Mouse (Mus musculus): ENCODE measurements around the gene Itpa. TPM values are rescaled to one million over a fixed set of nuclear protein-coding genes. Genes with fewer than 3 reads are reported as not detected.

Itpa gene
- total RNA-seq, 4 experiments from 2014 or later, result 29.4 to 34.9 (median 33.1) TPM

DNA sequence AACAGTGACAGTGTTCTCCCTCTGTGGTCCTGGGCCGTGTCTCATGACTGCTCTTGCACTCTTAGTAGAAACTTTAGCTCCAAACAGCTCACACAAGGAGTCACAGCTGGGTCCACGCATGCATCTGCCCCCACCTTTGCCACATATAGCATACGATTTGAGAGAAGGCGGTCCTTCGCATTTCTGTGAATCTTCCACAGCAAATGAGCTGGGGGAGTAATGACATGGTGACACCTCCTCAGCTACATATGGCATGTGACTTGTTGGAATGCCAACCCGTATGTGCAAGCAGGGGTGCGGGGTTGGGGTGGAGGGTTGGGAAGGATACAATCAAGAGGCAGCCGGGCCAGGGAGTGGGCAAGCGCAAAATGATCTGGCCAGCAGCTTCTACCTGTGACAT, 10.9 kb upstream of the Itpa start:
- DNase-seq, result no peak

DNA sequence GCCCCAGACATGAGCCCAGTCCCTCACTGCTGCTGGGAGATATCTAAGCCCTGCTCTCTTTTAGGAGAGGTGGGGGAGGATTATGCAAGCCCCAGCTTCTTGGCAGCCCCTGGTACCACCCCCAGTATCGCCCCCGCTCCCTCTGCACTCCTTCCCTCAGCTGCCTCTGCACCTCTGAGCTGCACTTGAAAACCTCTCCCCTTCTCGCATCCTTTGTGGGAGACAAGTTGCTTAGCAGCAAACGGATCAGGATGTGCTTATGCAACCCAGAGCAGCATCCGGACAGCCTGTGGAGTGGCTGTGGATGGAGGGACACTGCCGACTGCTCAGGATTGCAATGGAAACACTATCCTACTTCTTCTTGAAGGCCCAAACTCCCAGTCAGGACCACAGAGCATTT, 9.9 kb upstream of the Itpa start:
- DNase-seq, result no peak

DNA sequence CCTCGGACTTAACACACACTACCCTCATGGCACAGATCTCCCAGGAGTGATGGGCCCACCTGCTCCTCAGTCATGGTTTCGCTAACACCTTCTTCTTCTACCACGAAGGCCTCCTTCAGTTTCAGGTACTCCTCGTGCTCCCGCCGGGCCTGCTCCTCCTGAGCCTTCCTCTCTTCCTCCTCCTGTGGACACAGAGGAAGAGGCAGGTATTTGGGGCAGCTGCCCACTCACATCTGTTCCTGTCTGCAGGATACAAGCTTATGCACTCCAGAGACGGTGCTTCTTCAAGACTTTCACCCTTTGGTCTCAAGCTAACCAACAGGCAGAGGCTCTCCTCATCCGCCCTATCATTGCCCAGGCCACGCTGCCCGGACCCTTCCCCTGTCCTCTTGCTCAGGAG, 8.9 kb upstream of the Itpa start:
- DNase-seq, result no peak

DNA sequence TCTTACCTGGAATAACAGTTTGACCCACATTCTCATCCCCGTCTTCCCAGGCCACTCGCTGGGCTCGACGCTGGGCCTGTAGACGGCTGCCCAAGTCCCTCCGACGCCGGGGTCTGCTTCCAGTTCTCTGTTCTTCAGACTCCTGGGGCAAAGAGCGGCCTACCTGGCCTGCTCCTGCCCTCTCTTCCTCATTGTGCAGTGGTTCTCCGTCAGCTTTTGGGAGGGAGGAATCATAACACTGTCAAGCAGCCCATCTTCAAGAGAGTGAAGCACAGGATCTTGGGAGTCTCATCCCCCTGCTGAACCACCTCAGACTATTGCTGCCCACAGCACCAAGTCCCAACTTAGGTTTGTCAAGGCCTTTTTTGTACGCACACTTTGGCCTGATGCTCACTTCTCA, 4.1 kb upstream of the Itpa start:
- DNase-seq, result no peak

DNA sequence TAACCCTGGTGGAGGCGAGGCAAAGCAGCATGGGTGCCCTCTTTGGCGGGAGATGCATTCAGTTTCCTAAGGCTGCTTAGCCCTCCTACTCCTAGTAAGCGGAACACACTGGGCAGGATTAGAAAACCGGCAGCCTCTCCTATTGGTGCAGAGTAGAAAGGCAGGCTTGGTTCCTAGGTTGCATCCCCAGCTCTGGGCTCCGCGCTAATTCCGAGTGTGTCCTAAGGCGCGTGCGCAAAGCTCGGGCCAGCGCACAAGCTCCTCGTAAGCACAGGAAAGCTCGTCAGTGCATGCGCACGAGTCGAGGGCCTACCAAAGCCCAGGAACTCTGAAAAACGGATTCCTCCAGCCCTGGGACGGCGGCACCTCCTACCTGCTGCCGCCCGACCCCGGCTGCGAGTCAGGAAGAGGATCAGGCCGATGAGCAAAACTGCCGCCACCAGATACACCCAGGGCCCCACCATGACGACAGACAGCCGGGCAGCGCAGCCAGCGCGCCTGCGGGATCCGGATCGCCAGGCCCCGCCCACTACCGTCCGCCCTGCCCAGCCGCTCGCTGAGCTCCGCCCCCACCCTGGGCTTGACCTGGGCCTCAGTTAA, 3.2 kb upstream of the Itpa start, which contains the start of gene Ddrgk1:
Ddrgk1 (minus strand) TSS at position 558 of the 600 bp plus-strand sequence.
- DNase-seq, result peak; percentile 89

DNA sequence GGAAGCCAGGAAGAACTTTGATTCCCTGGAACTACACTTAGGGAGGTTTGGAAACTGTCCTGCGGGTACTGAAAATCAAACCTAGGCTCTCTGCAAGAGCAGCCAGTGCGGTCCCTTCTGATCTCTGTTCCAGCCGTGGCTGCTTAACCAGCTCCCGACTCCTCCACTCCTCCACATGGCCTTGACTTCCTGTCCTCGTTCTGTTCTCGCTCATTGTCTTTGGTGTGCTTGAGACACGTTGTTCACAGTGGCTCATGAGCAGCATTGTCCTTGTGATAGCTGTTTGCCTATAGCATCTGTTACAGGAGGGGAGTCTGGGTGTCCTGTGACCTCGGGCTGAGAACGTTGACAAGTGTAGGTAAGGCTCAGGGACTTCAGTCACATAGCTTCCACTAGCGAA, 9.8 kb downstream of the Itpa start:
- DNase-seq, result peak; percentile 31

DNA sequence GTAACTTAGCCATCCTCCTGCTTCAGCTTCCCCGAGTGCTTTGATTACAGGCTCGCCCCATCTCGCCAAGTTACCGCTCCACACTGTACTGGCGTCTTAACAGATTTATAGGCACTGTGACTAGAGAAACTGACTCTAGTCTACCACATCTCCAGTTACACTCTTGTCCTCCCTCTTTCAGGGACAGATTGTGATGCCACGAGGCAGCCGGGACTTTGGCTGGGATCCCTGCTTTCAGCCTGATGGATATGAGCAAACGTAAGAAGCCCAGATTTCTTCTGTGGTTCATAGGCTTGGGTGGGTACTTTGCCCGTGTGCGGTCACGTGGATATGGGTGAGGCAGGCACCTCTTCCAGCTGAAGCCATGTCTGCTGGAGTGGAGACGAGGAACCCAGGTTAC, 11.7 kb downstream of the Itpa start:
- no peak for DNase-seq

DNA sequence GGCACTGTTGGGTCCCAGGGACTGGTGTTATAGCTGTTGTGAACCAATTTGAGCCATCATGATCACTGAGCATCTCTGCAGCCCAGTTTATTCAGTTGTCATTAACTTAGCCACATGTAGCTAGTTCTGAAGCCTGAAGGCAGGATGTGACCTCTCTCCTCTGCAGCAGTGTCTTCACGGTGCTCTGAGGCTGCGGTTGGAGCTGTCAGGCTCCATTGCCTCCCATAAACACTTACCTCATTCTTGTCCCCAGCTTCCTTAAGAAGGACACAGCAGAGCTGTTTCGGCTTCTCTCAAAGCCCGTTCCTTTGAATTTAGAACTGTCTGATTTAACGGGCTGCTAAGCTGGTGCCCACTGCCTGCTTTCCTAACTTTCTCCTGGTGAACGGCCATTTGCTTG, 12.5 kb downstream of the Itpa start:
- DNase-seq, result no peak

DNA sequence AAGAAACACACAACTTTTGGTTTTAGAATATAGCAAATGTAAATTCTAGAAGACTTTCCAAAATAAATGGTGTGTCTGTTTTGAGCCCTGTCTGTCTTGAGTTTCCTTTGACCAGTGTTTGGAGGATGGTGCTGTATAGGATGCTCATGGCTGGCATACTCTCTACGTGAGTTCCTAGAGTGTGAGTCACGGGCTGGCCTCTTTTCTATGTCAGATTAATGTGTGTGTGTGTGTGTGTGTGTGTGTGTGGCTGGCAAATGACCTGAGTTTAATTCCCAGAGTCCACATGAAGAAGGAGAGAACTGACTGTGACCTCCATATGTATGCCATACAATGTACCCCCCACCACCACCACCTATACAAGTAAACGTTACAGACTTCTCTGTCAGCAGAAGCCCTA, 14.1 kb downstream of the Itpa start:
- DNase-seq, result no peak

DNA sequence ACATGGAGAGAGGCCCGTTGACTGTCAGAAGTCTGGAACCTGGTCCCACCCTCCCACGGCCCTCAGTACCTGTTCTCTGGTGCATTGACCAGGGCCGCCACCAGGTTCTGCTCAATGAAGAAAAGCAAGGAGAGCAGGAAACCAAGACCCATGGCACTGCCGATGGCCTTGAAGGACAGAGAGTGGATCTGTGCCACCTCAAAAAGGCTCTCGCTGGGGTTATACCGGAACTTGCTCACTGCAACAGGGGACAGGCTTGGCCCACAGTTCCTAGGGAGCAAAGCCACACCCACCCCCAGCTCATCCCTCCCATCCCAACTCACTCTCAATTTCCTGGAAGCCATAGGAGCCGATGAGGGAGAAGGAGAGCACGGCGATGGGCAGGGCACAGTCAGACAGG, 18.0 kb downstream of the Itpa start:
- DNase-seq, result no peak

DNA sequence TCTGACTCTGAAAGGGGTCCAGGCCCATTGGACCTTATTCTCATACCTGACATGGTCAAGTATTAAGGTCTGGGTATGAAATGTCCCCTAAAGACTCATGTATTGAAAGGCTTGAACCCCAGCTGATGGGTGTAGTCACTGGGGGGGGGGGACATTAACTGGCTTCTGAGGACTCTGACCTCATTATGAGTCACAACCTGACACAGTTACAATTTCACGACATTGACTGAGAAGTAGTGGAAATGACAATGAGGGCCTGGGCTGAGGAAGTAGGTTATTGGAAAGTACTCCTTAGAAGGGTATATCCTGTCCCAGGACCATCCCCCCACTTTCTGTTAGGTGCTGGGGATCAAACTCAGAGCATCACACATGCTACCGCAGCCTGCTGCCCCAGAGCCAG, 21.6 kb downstream of the Itpa start:
- DNase-seq, result no peak

DNA sequence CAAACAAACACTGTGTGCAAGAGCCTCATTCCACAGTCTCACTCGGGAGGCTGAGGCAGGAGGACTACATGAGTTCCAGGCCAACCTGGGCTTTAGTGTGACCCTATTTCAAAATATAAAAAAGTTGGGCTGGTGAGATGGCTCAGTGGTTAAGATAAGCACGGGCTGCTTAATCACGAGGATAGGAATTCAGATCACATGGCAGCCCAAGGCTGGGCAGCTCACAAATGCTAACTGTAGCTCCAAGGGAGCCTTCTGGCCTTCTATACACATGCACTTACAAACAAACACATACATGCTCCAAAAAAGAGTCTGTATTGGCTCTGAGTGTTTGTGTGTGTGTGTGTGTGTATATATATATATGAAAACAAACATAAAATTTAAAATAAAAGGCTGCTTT, 26.2 kb downstream of the Itpa start:
- DNase-seq, result no peak

DNA sequence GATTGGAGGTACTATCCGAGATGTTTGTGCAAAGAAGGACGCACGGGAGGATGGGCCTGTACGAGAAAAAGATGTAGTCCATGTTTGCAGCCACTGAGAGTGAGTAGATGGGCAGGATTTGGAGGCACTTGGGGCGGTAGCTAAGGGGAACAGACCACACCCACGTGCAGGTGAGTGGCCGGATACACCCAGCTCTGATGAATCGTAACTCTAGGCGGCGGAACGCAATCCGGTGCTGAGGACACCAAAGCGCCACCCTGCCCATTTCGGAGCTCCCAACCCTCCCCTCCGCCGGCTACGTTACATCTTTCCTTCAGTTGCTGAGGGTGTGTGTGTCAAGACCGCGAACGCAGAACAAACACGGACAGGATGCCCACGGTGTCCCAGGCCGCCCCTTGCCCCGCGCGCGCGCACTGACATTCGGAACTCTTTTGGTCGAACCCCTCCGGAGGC, 29.3 kb downstream of the Itpa start:
- no peak for DNase-seq

DNA sequence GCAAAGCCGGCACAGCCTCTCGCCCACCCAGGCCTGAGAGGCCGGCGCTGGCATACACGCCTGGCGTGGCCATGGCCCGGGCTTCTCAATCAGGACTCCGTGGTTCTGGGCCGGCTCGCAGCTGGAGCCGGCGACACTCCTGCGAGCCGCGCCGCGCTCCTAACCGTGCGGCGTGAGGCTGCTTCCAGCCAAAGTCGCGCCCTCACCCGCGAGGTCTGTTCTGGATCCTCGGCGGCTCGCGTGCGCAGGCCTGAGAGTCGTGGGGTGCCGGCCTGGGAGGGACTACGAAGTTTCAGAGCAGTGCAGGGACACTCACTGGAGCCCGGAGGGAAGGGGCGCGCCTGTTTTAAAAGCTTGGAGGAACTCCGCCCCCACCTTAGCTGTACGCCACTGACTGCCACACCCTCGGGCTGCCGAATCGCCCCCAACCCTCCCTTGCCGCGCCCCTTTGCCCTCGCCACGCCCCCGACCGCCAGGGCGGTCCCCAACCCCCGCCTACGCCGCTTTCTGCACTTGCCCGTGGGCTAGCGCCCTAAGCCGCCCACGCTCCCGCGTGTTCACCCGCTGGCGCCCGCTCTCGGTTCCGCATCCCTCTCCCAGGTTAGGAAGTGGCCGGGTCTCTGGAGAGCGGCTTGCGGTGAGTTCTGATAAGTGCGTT, 29.9 kb downstream of the Itpa start, which contains the start of gene Slc4a11:
Slc4a11 (minus strand) TSS at position 367 of the 658 bp plus-strand sequence.
- peak; percentile 49 for DNase-seq

DNA sequence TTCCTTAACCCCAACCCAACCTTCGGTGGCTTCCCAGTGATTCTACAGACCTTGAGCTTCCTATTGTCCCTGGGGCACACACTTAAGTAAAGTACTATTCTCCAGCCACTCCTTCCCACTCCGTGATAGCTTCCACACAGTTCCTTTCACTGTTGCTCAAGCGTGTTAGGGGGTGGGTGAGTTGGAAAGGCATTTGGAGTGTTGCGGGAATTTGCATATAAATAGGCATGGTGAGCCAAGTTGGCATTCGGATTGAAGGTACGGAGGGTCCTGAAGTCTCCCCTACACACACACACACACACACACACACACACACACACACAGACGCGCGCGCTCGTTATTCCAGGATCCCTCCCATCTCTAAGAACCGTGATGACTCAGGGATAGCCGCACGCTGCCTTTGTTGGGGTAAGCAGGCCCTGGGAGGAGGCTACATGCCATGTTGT, 30.4 kb downstream of the Itpa start:
- no peak for DNase-seq

DNA sequence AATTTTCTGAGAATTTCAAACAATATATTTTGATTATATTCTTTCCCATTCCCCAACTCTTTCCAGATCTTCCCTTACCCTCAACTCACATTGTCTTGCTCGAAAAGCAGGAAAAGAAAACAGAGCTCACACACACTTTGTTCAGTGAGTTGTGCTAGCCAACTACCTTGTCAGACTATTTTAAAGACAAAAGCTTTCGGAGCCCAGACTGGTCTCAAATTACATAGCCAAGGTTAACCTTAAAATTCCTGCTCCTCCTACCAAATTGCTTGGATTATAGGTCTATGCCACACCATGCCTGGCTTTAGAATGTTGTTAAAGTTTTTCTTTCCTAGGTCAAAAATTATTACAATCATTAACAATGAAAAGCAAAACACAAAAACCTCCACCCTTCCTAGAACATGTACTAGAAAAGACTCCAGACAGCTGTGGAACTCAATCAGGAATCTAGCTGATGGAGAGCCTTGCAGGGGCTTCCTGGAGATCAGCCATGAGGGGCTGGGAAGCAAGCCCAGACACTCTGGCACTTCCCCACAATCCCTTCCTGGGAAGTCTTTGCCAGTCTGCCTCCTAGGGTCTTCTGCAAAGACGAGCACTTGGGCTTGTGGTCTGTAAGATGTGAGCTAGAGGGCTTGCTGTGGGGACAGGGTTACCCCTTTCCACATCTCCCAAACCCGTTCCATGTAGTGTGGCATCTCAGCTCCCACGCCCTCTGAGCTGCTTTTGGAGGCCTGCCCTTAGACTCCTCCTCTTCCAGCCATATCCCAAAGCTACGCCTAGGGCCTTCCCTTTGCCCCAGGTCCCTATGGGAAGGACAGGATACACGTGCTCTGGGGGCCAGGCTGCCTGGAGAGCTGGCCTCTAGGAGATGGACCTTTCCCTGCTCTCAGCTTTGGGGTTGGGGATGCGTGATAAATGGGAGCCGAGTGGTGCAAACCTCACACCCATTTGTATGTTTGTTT, 36.9 kb downstream of the Itpa start:
- DNase-seq, result no peak

DNA sequence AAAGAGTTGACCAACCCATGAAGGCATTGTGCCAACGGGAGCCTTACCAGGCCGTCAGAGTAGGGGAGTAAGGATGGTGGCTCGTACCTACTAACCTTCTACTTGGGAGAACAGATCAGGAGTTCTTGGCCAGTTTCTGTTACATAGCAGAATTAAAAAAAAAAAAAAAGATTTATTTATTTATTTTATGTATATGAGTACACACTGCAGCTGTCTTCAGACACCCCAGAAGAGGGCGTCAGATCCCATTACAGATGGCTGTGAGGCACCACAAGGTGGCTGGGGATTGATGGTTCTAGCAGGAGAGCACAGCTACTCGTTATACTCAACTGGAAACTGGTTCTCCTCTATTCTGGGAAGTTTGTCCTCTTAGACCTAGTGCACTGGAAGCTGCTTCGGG, 37.8 kb downstream of the Itpa start:
- DNase-seq, result no peak

DNA sequence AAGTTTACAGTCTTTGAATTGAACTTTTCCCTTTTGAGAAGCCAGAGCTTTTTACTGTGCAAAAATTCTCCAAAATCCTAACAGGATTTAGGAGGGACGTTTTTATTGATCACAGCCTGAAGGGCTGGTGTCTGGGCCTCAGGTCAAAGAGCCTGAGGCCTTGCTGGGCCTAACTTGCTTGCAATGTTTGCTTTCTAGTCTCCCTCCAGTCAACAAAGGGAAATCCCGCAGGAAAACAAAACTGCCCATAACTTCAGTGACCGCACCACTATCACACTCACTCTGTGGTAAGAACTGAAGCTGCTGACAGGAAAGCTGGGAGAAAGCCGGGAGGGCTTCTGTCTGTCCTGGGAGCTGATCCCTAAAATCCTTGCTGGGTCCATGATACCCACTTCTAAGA, 39.2 kb downstream of the Itpa start:
- DNase-seq, result no peak

DNA sequence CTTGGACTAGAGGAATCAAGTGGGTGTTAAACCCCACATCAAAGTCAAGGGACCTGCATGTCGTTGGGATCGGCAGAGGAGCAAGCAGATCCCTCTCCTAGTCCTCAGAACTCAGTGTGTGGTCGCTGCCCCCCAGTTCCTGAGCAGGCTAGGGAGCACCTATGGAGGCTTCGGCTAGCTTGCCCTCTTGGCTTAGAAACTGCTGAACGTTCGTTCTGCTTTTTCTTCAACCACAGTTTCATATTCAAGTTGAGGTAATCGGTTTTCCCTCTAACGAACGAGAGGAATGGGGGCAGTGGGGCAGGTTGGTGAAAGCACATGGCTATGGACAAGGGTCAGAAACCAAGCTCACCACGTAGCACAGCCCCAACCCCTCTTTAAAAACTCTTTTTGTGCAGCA, 39.6 kb downstream of the Itpa start:
- no peak for DNase-seq

DNA sequence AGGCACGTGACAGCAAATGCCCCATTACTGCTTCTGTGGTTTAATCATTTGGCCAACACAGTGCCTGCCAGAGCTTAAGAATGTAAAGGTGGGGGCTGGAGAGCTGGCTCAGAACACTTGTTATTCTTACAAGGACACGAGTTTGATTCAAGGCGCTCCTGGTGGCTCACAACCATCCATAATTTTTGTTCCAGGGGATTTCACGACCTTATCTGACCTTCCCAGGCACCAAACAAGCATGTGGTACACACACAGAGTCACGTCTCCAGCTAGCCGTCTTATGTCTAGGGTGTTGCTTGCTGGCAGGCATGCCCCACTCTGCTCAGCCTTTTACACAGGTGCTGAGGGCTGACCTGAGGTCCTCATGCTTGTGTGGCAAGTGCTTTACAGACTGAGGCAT, 50.5 kb downstream of the Itpa start:
- no peak for DNase-seq

DNA sequence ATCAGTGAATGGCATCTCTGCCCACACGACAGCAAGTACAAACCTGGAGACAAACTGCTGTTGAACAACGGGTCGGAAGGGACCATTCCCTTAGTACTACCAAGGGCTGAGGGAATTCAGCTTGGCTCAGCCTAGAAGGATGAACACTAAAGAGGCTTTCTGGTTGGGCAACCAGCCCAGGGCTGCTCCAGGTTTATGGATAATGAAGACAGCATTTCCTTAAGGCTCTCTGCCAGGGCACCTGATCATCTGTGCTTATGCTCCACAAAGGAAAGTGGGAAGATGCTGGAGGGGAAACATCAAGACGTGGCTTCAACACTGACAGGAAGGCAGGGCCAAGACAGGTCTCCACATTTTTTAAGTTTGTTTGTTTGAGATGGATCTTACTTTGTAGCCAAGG, 57.0 kb downstream of the Itpa start:
- no peak for DNase-seq

DNA sequence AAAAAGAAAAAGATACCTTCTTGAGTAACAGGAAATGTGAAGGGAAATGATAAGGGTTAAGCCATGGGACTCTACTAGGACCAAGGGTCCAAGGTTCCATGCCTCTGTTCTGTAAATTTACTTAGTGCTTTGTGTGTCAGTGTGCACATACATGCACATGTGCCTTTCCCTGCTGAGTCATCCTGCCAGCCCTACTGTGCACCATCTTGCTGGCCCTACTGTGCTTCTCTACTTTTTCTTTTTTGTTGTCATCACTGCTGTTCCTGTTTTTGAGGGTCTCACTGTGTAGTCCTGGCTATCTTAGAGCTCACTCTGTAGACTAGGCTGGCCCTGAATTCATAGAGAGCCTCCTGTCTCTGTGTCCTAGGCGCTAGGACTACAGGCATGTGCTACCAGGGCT, 60.3 kb downstream of the Itpa start:
- no peak for DNase-seq

DNA sequence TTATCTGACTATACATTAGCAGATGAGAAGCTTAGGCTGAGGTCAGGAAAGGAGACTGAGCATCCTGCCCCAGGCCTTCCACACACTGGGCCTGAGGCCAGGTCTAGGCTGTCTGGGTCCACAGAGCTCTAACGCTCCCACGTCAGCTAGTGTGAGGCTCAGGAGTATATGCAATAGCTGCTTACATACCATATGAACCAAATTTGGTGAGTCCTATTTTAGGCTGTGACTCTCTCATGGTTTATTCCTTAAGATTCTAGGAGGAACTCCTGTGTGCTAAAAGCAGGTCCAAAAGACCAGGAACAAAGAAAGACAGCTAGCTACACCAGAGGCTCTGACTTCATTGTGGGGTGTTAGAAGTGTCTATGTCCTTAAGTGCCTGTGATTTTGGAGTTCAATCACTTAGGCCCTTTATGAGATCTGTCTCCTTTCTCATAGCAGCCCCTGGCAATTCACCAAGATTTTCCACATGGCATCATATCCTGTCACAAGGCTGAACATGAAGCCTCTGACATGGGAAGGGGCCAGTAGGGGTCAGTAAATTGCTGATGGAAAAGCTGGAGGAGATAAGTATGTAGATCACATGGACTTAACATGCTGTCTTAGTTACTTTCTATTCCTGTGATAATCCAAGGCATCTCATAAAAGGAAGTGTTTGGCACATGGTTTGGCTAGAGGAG, 61.6 kb downstream of the Itpa start:
- no peak for DNase-seq
